Mouse (Mus musculus) embryonic fibroblast, embryonic 13.5 days (primary cell): ENCODE data around the gene Gm20538.

Experiments used
- CTCF ChIP-seq: IDR thresholded peaks from 2 replicates; pipeline ENCODE4 v1.5.1; 2011; ENCODE audit warnings: mild to moderate bottlenecking, control low read depth, low read length, moderate library complexity, borderline replicate concordance; ENCODE audit not compliant: insufficient read depth
- POLR2A ChIP-seq: IDR thresholded peaks from 2 replicates; pipeline ENCODE4 v1.6.1; 2011; ENCODE audit warnings: low read depth, mild to moderate bottlenecking, control low read depth, low read length, moderate library complexity

- TF ChIP-seq CTCF (no peak), POLR2A (no peak)
These were observed 25.4 kb upstream of the Gm20538 start for GRCm38 (mm10) chr19:44578038-44578437.
